Mouse (Mus musculus) neural tube, embryonic 12.5 days (tissue): ENCODE data around the gene Snai1. TPM values are rescaled to one million over a fixed set of nuclear protein-coding genes. Genes with fewer than 3 reads are reported as not detected.

Source experiments
- ATAC-seq: fragments of 200-750 bp; cut with Nextera tagmentation; 2 replicates; pipeline ENCODE4 v1.8.0; 2017; ENCODE audit warnings: low read depth, mild to moderate bottlenecking, moderate TSS enrichment, moderate library complexity; ENCODE audit not compliant: low FRiP score
- H3K27ac ChIP-seq: fragments of 300-500 bp; sonication (generic); 2 replicates; pipeline ENCODE4 v1.5.1; 2016
- H3K27me3 ChIP-seq: fragments of 300-500 bp; sonication (generic); replicated peaks from 2 replicates; pipeline ENCODE4 v1.6.1; 2016; ENCODE audit warnings: mild to moderate bottlenecking
- H3K36me3 ChIP-seq: fragments of 300-500 bp; sonication (generic); 2 replicates; pipeline ENCODE4 v1.6.1; 2016; ENCODE audit warnings: mild to moderate bottlenecking
- H3K4me1 ChIP-seq: fragments of 300-500 bp; sonication (generic); 2 replicates; pipeline ENCODE4 v1.6.1; 2016
- H3K4me2 ChIP-seq: fragments of 300-500 bp; sonication (generic); replicated peaks from 2 replicates; pipeline ENCODE4 v1.6.1; 2016; ENCODE audit warnings: mild to moderate bottlenecking
- H3K4me3 ChIP-seq: fragments of 300-500 bp; sonication (generic); 2 replicates; pipeline ENCODE4 v1.5.1; 2016
- H3K9ac ChIP-seq: fragments of 300-500 bp; sonication (generic); 2 replicates; pipeline ENCODE4 v1.6.1; 2016; ENCODE audit warnings: mild to moderate bottlenecking
- H3K9me3 ChIP-seq: fragments of 300-500 bp; sonication (generic); 2 replicates; pipeline ENCODE4 v1.6.1; 2016; ENCODE audit warnings: mild to moderate bottlenecking
- WGBS: fragments of 180-500 bp; shearing (Covaris S2); methylation state at CpG from one replicate; pipeline ENCODE4 v1.1.7; 2016; 5-methylcytosine and 5-hydroxymethylcytosine counted together
- polyA plus RNA-seq: library from polyadenylated mRNA; unstranded; fragments of >200 nt; fragmentation: Nextera tagmentation; extraction: Ambion mirVana; gene quantifications from 2 replicates; pipeline ENCODE4 v1.2.1, GENCODE M21; 2016

Snai1 gene
- polyA plus RNA-seq, 1 experiment from 2014 or later, result 21.7 TPM

- 15% methylated on average over 4 of the region's 4 CpGs for WGBS
- peaks cover 46% of the 10 kb centered on the region for H3K4me1 ChIP-seq
- no peaks in the 10 kb centered on the region for H3K36me3 ChIP-seq
- no peak for ATAC-seq
- H3K4me3 ChIP-seq, result no peak overlapping the region
- no peaks in the 10 kb centered on the region for H3K9me3 ChIP-seq
- H3K27ac ChIP-seq, result peak overlapping the region; percentile 11; the same call in 1 of the 2 replicates
- H3K9ac ChIP-seq, result no peak overlapping the region
- peak overlapping the region; percentile 5; the same call in 1 of the 2 replicates for H3K4me2 ChIP-seq
- H3K27me3 ChIP-seq, result peaks cover 9% of the 10 kb centered on the region; the same call in 1 of the 2 replicates
These were observed 6.0 kb downstream of the Snai1 start for GRCm38 (mm10) chr2:167544004-167544356.

- H3K27ac ChIP-seq, result no peak overlapping the region
- no peak overlapping the region for H3K4me3 ChIP-seq
- ATAC-seq, result no peak
- H3K9ac ChIP-seq, result no peak overlapping the region
- WGBS, result 57% methylated on average over 5 of the region's 5 CpGs
- H3K27me3 ChIP-seq, result peaks cover 8% of the 10 kb centered on the region; the same call in 1 of the 2 replicates
- H3K9me3 ChIP-seq, result no peaks in the 10 kb centered on the region
- H3K36me3 ChIP-seq, result no peaks in the 10 kb centered on the region
- 0 out of 2 replicates have a peak overlapping the region, but pooled peaks have one; percentile 5 for H3K4me2 ChIP-seq
- peaks cover 46% of the 10 kb centered on the region for H3K4me1 ChIP-seq
These were observed 6.5 kb downstream of the Snai1 start for GRCm38 (mm10) chr2:167544456-167544855.

- no peak for ATAC-seq
- peaks cover 26% of the 10 kb centered on the region for H3K4me1 ChIP-seq
- no peak overlapping the region for H3K4me2 ChIP-seq
- no peak overlapping the region for H3K9ac ChIP-seq
- 81% methylated on average over 18 of the region's 18 CpGs for WGBS
- H3K9me3 ChIP-seq, result no peaks in the 10 kb centered on the region
- no peaks in the 10 kb centered on the region; the same call in 1 of the 2 replicates for H3K27me3 ChIP-seq
- no peaks in the 10 kb centered on the region for H3K36me3 ChIP-seq
- no peak overlapping the region for H3K27ac ChIP-seq
- no peak overlapping the region for H3K4me3 ChIP-seq
These were observed 8.6 kb downstream of the Snai1 start for GRCm38 (mm10) chr2:167546447-167547195.

- no peak overlapping the region for H3K4me2 ChIP-seq
- H3K27me3 ChIP-seq, result no peaks in the 10 kb centered on the region; the same call in 1 of the 2 replicates
- H3K36me3 ChIP-seq, result no peaks in the 10 kb centered on the region
- no peaks in the 10 kb centered on the region for H3K9me3 ChIP-seq
- peaks cover 19% of the 10 kb centered on the region for H3K4me1 ChIP-seq
- WGBS, result 79% methylated on average over 8 of the region's 8 CpGs
- no peak for ATAC-seq
- H3K4me3 ChIP-seq, result no peak overlapping the region
- H3K9ac ChIP-seq, result no peak overlapping the region
- no peak overlapping the region for H3K27ac ChIP-seq
These were observed 9.4 kb downstream of the Snai1 start for GRCm38 (mm10) chr2:167547444-167547843.

- Histone ChIP-seq H3K36me3 (no peaks in the 10 kb centered on the region), H3K4me2 (no peak overlapping the region), H3K27ac (no peak overlapping the region), H3K9ac (no peak overlapping the region), H3K27me3 (no peaks in the 10 kb centered on the region), H3K4me3 (no peak overlapping the region), H3K4me1 (peaks cover 13% of the 10 kb centered on the region), H3K9me3 (no peaks in the 10 kb centered on the region)
- whole genome bisulfite sequencing, result 88% methylated on average over 7 of the region's 7 CpGs
- ATAC-seq, result no peak
These were observed 11.0 kb downstream of the Snai1 start for GRCm38 (mm10) chr2:167548961-167549360.

- H3K4me2 ChIP-seq, result no peak overlapping the region
- H3K4me3 ChIP-seq, result no peak overlapping the region
- WGBS, result 78% methylated on average over 8 of the region's 8 CpGs
- no peak for ATAC-seq
- H3K4me1 ChIP-seq, result peaks cover 8% of the 10 kb centered on the region; the same call in 1 of the 2 replicates
- no peak overlapping the region for H3K27ac ChIP-seq
- no peaks in the 10 kb centered on the region for H3K9me3 ChIP-seq
- H3K9ac ChIP-seq, result no peak overlapping the region
- H3K36me3 ChIP-seq, result no peaks in the 10 kb centered on the region
- H3K27me3 ChIP-seq, result no peaks in the 10 kb centered on the region
These were observed 12.4 kb downstream of the Snai1 start for GRCm38 (mm10) chr2:167550341-167550854.

DNA sequence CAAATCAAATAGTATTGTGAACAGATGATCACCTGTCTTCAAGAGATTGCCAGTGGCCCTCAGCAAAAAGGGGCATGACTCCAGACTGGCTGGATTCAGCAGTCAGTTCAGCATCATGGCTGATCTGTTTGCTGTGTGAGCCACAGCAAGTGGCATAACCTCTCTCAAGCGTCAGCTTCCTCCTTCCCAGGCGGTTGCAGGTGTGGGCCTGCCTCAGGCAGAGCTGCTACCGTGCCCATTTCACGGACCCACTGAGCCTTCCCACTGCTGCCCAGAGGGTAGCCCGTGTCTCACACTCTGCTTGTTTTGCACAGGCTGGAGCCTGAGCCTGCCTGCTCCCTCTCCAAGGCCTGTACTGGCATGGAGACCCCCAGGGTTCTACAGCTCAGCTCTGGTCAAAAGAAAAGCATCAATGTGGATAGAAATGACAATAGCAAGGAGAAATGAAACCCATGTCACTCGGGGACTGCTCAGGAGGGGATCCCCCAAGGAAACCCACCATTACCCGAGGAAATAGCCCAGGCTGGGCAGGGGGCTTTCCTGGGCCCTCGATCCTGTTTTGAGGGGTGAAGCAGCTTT is 13.4 kb downstream of the Snai1 start:
- 0 out of 2 replicates have a peak overlapping the region, but pooled peaks have one; percentile 9 for H3K9ac ChIP-seq
- ATAC-seq, result no peak
- no peak overlapping the region for H3K4me2 ChIP-seq
- no peaks in the 10 kb centered on the region for H3K36me3 ChIP-seq
- H3K27me3 ChIP-seq, result no peaks in the 10 kb centered on the region
- no peak overlapping the region for H3K27ac ChIP-seq
- H3K9me3 ChIP-seq, result no peaks in the 10 kb centered on the region
- peaks cover 8% of the 10 kb centered on the region; the same call in 1 of the 2 replicates for H3K4me1 ChIP-seq
- WGBS, result 77% methylated on average over 8 of the region's 8 CpGs
- no peak overlapping the region for H3K4me3 ChIP-seq

- Histone ChIP-seq H3K27ac (no peak overlapping the region), H3K4me2 (no peak overlapping the region), H3K9me3 (no peaks in the 10 kb centered on the region), H3K4me1 (peaks cover 8% of the 10 kb centered on the region; the same call in 1 of the 2 replicates), H3K27me3 (no peaks in the 10 kb centered on the region), H3K4me3 (no peak overlapping the region), H3K36me3 (no peaks in the 10 kb centered on the region), H3K9ac (no peak overlapping the region)
- no peak for ATAC-seq
- 91% methylated on average over 4 of the region's 4 CpGs for WGBS
These were observed 14.3 kb downstream of the Snai1 start for GRCm38 (mm10) chr2:167552292-167552691.

GRCm38 (mm10) chr2:167552927-167553402 is 15.0 kb downstream of the Snai1 start:
- no peak overlapping the region for H3K4me3 ChIP-seq
- no peaks in the 10 kb centered on the region for H3K36me3 ChIP-seq
- no peaks in the 10 kb centered on the region for H3K9me3 ChIP-seq
- no peaks in the 10 kb centered on the region for H3K27me3 ChIP-seq
- H3K4me2 ChIP-seq, result no peak overlapping the region
- no peak for ATAC-seq
- H3K27ac ChIP-seq, result no peak overlapping the region
- H3K9ac ChIP-seq, result no peak overlapping the region
- WGBS, result 15% methylated on average over 11 of the region's 11 CpGs
- H3K4me1 ChIP-seq, result peaks cover 8% of the 10 kb centered on the region; the same call in 1 of the 2 replicates

DNA sequence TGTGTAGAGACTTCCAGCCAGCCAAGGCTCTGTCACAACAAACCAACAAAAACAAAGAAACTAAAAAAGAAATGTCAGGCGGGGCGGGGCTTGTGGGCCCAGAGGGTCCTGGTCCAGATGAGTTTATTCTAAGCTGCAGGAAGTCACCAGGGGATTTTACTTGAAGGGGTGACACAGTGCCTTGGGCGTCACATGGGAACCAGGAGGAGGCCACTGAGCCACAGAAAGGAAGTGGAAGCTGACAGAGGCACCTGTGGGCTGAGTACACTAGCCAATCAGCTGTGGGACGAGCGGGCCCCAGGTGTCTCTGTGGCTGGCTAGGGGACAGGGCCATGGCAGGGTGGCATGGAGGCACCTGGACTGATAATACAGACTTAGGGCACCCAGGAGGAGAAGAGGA is 17.8 kb downstream of the Snai1 start:
- no peak overlapping the region for H3K4me3 ChIP-seq
- H3K9ac ChIP-seq, result no peak overlapping the region
- no peak overlapping the region for H3K27ac ChIP-seq
- WGBS, result 87% methylated on average over 5 of the region's 5 CpGs
- peaks cover 4% of the 10 kb centered on the region; the same call in 1 of the 2 replicates for H3K27me3 ChIP-seq
- H3K9me3 ChIP-seq, result no peaks in the 10 kb centered on the region
- H3K4me1 ChIP-seq, result peaks cover 23% of the 10 kb centered on the region
- H3K4me2 ChIP-seq, result no peak overlapping the region
- ATAC-seq, result no peak
- H3K36me3 ChIP-seq, result no peaks in the 10 kb centered on the region

DNA sequence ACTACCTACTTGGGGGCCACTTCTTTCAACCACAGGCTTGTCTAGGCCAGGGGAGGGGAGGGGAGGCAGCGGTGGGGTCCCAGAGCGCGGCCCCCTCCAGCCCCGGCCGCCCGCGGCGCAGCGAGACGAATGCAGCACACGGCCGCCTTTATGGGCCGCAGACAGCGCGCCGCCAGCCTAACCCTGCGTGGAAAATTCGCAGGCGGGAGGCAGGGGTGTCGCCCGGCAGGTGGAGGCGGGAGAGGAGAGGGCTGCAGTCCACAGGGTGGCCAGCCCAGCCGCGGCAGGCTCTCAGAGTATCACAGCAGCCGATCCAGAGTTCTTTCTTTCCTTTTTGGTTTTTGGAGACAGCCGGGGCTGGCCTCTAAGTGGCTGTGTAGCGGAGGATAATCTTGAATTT is 21.4 kb downstream of the Snai1 start:
- H3K27me3 ChIP-seq, result peaks cover 4% of the 10 kb centered on the region; the same call in 1 of the 2 replicates
- no peak overlapping the region for H3K27ac ChIP-seq

DNA sequence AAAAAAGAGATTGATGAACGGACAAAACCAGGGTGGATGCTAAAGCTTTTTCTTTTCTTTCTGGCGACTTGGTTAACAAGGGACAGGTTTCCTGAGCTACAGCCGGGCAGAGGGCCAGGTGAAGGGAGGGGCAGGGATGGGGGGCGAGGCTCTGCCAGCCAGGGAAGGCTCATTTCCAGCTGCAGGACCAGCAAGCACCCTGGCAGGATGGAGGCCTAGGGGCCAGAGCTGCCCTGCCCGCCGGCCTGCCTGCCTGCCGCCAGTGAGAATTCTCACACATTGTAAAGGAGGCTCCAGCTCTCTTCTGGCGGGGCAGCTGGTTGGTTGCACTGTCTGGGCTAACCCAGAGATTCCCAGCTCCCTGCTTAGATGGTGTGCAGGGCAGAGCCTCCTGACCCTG is 24.1 kb downstream of the Snai1 start:
- no peak overlapping the region for H3K27ac ChIP-seq
- peaks cover 4% of the 10 kb centered on the region; the same call in 1 of the 2 replicates for H3K27me3 ChIP-seq
- H3K36me3 ChIP-seq, result no peaks in the 10 kb centered on the region
- no peak for ATAC-seq
- H3K9ac ChIP-seq, result no peak overlapping the region
- WGBS, result 34% methylated on average over 8 of the region's 8 CpGs
- H3K4me3 ChIP-seq, result no peak overlapping the region
- H3K4me1 ChIP-seq, result peaks cover 46% of the 10 kb centered on the region
- H3K4me2 ChIP-seq, result no peak overlapping the region
- H3K9me3 ChIP-seq, result no peaks in the 10 kb centered on the region

More for the DNA sequence above, 21.4 kb downstream of the Snai1 start:
- ATAC-seq, result peak; percentile 52
- no peaks in the 10 kb centered on the region for H3K36me3 ChIP-seq
- H3K9me3 ChIP-seq, result no peaks in the 10 kb centered on the region
- peak overlapping the region; percentile 57 for H3K4me2 ChIP-seq
- H3K4me1 ChIP-seq, result peaks cover 32% of the 10 kb centered on the region
- peak overlapping the region; percentile 45 for H3K9ac ChIP-seq
- H3K4me3 ChIP-seq, result peak overlapping the region; percentile 20; the same call in 1 of the 2 replicates
- 9% methylated on average over 27 of the region's 27 CpGs for WGBS
